14 mouse cellular contexts compared by ENCODE assay signal in the genomic region with DNA sequence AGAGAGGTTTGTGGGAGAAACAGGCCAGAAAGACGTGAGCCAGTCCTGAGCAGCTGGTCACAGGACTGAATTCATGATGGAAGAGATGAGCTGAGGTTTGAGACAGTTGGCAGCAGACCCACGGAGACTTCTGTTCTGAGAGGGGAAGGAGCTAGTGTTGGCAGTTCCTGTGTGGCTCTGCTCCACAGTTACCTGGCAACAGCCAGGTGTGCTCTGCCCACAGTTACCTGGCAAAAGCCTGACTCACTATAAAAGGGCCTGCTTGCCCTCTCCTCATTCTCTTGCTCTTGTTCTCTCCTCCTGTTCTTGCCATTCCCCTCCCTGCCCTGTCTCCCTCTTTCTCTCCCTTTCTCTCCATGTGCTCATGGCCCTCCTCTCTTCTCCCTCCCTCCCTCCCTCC.
"Had no signal": no experiment of that assay in that cellular context is flagged by ENCODE, and none has a peak within 500 bp of the region (broad histone marks: within the 10 kb centered on the region; RNA-seq: fewer than 3 reads in every experiment).

No protein-coding gene starts in this region.

- H3K4me1 ChIP-seq: kidney, embryonic 15.5 days; limb, embryonic 15.5 days; liver, embryonic 12.5 days; midbrain, embryonic 10.5 days; neural tube, embryonic 13.5 days had no signal

- H3K9ac ChIP-seq: kidney, embryonic 15.5 days; limb, embryonic 15.5 days; liver, embryonic 12.5 days; lung, embryonic 14.5 days; neural tube, embryonic 13.5 days had no signal

- H3K4me2 ChIP-seq: kidney, embryonic 15.5 days; limb, embryonic 15.5 days; liver, embryonic 12.5 days; lung, embryonic 14.5 days; neural tube, embryonic 13.5 days had no signal

- DNase-seq: kidney, adult 2 months; kidney, postnatal 14 days; layer of hippocampus, postnatal 36 days; lung, embryonic 14.5 days; lung, postnatal 10 days; lung, postnatal 4 days; midbrain, embryonic 14.5 days; retina, postnatal 1 day; thymus, postnatal 4 days had no signal

- H3K4me3 ChIP-seq: kidney, embryonic 15.5 days; limb, embryonic 15.5 days; liver, embryonic 12.5 days; midbrain, embryonic 10.5 days; neural tube, embryonic 13.5 days had no signal

- H3K27me3 ChIP-seq: kidney, embryonic 15.5 days; limb, embryonic 15.5 days; liver, embryonic 12.5 days; neural tube, embryonic 13.5 days had no signal

- H3K9me3 ChIP-seq: kidney, embryonic 15.5 days; limb, embryonic 15.5 days; liver, embryonic 12.5 days; midbrain, embryonic 10.5 days; neural tube, embryonic 13.5 days had no signal

- ATAC-seq: liver, embryonic 12.5 days had no signal

- H3K36me3 ChIP-seq: kidney, embryonic 15.5 days; limb, embryonic 15.5 days; liver, embryonic 12.5 days; midbrain, embryonic 10.5 days; neural tube, embryonic 13.5 days had no signal

- H3K27ac ChIP-seq: kidney, embryonic 15.5 days; limb, embryonic 15.5 days; liver, embryonic 12.5 days; midbrain, embryonic 10.5 days; neural tube, embryonic 13.5 days had no signal
